Mouse (Mus musculus): Measurements from ENCODE around the gene Lmntd1. TPM values are rescaled to one million over a fixed set of nuclear protein-coding genes. Genes with fewer than 3 reads are reported as not detected.
"Not testable (repeated sequence)": the region's sequence is repeated elsewhere in the genome, so short reads cannot be mapped to it uniquely, and the experiment has no call there.

The Lmntd1 gene
- total RNA-seq, 2 experiments from 2014 or later = 2.0 to 2.2 TPM

GRCm38 (mm10) chr6:145341301-145342193 lies 272.6 kb downstream of the Lmntd1 start:
- intact Hi-C loops (cut with DNase I) = loop anchor here (1.0 to 5.0 kb wide), 4 partner anchors 35 to 254 kb away; no protein-coding TSS in a partner anchor
- peak; percentile 91 to 92 for DNase-seq (ENCODE audit: extremely low spot score in 1 of 2, low spot score in 2 of 2)

GRCm38 (mm10) chr6:145340657-145341146 lies 273.4 kb downstream of the Lmntd1 start:
- intact Hi-C loops (cut with DNase I) = loop anchor here (2.0 to 5.0 kb wide), 3 partner anchors 34 to 253 kb away; no protein-coding TSS in a partner anchor
- DNase-seq (ENCODE audit: extremely low spot score in 1 of 2, low spot score in 2 of 2) = peak; percentile 93 to 98

GRCm38 (mm10) chr6:145339956-145340656 lies 274.0 kb downstream of the Lmntd1 start:
- peak; percentile 49 to 82 for DNase-seq (ENCODE audit: extremely low spot score in 1 of 2, low spot score in 2 of 2)
- intact Hi-C loops (cut with DNase I) = loop anchor here (2.0 to 5.0 kb wide), 3 partner anchors 33 to 253 kb away; no protein-coding TSS in a partner anchor

GRCm38 (mm10) chr6:145338571-145339294 lies 275.4 kb downstream of the Lmntd1 start:
- intact Hi-C loops (cut with DNase I) = no loop called here
- no peak for DNase-seq (ENCODE audit: extremely low spot score in 1 of 2, low spot score in 2 of 2)

DNA sequence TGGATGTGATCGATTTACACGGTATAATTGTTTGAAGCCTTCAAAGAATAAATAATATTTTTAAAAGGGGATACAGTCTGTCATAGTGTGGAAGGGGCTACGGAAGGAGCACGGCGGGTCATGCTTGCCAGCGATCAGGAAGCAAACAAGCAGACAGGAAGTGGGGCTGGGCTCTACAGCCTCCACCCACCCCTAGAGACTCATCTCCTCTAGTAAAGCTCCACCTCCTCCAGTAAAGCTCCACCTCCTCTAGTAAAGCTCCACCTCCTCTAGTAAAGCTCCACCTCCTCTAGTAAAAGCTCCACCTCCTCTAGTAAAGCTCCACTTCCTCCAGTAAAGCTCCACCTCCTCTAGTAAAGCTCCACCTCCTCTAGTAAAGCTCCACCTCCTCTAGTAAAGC lies 276.6 kb downstream of the Lmntd1 start:
- DNase-seq (ENCODE audit: extremely low spot score in 1 of 2, low spot score in 2 of 2); intact Hi-C loops (cut with DNase I): not testable (repeated sequence)

DNA sequence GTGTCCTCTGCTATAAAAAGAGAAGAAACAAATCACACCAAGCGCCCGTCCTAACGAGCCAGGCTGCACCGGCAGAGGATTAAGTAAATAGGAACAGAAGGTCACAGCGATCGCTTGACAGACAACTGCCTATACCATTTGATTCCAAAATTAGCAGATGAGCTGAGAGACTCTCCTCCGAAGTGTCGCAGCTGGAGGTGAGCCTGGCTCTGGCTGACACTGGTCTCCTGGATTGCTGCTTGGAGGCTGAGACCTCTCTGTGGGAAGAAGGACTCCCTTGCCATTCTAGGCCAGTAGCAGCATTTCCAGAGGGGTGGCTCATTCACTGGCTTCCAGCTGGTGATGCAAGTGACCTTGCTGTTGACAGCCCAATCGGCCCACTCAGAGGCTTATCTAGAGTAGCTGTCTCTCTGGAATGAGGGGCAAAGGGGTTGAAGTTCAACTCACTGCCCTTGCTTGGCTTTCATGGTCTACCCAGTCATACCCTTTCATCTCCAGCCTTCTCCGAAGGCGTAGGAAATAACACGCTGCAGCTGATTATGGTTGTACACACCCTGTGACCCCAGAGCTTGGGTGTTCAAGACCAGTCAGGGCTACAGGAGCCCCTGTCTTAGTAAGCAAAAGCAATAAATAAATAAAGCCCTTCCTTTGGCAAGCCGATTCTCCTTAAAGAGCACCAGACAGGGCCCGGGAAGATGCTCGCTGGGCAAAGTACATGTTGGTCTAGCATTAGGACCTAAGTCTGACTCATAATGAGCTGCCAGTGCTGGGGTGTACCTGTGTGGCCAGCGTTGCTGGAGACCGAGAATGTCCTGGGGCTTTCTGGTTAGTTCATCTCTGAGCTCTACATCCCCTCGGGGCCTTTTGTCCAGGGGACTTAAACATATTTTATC lies 278.0 kb downstream of the Lmntd1 start:
- intact Hi-C loops (cut with DNase I) = no loop called here
- no peak for DNase-seq (ENCODE audit: extremely low spot score in 1 of 2, low spot score in 2 of 2)

DNA sequence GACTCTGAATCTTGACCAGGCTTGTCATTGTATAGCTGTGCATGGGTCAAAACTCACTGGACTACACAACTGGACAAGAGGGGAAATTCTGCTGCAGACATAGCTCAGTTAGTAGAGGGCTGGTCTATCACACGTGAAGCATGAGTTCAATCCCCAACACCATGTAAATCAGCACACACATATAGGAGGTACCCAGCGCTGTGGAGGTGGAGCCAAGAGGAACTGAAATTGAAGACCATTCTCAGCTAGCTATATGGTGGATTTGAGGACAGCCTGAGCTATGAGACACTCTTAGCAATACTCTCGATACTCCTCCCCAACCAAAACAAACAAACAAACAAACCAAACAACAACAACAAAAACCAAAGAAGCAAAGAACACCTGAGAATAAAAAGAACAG lies 279.9 kb downstream of the Lmntd1 start:
- intact Hi-C loops (cut with DNase I) = no loop called here
- no peak for DNase-seq (ENCODE audit: extremely low spot score in 1 of 2, low spot score in 2 of 2)

- intact Hi-C loops (cut with DNase I) = no loop called here
These were observed 287.8 kb downstream of the Lmntd1 start for GRCm38 (mm10) chr6:145326141-145326806.

DNA sequence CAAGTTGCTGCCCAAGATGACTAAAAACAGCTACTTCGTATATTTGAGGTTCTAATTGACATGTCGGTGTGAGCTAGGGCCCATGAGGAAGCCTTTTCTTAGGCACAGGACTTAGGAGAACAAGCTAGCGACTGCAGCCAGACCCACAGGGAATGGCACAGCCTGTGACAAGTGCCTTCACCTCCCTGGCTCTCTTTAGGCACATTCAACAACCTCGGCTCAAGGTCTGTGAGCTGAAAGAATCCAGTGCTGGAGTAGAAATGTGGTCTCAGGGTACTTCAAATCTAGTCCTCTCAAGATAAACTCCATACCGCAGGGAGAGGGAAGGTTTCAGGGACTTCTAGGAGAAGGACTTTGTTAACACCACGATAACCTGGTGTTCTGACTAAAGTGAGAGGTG lies 289.0 kb downstream of the Lmntd1 start:
- no peak for DNase-seq (ENCODE audit: extremely low spot score in 1 of 2, low spot score in 2 of 2)
- intact Hi-C loops (cut with DNase I) = no loop called here

More at GRCm38 (mm10) chr6:145326141-145326806, 287.8 kb downstream of the Lmntd1 start:
- DNase-seq (ENCODE audit: extremely low spot score in 1 of 2, low spot score in 2 of 2) = peak in 1 of 2 experiments; percentile 22

GRCm38 (mm10) chr6:145324470-145324869 lies 289.6 kb downstream of the Lmntd1 start:
- no peak for DNase-seq (ENCODE audit: extremely low spot score in 1 of 2, low spot score in 2 of 2)
- intact Hi-C loops (cut with DNase I) = no loop called here

- intact Hi-C loops (cut with DNase I) = no loop called here
- no peak for DNase-seq (ENCODE audit: extremely low spot score in 1 of 2, low spot score in 2 of 2)
These were observed 291.9 kb downstream of the Lmntd1 start for GRCm38 (mm10) chr6:145322246-145322645.

DNA sequence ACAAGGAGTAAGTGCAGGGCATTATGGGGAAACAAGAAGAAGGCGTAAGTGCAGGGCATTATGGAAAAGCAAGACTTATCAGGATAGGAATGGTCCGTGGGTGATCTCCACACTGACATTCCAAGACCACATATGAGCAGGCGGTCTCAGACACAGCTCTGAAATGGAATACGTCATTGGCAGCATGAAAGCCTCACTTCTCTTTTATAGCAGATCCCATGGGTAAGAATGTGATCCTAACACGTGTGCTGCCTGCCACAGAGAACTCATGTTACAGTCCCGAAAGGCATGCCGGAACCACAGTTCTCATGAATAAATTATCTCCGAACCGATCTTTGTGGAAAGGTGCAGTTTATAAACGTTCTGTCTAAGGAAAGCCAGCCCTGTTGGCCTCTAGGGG lies 294.0 kb downstream of the Lmntd1 start:
- intact Hi-C loops (cut with DNase I) = no loop called here
- DNase-seq (ENCODE audit: extremely low spot score in 1 of 2, low spot score in 2 of 2) = no peak

Other genes starting within 250 kb of the Lmntd1 start
- gene Tuba3b, start 1.4 kb upstream of the Lmntd1 start, total RNA-seq (2021) = not detected
- 10 to 100 TPM; 11.8 to 13.7 TPM for gene Rassf8, start 132.4 kb upstream of the Lmntd1 start, total RNA-seq (2021)

Measured in left cerebral cortex, postnatal 10 days (tissue).